Mouse (Mus musculus) liver, adult 2 months (tissue): ENCODE results near the gene Ptpn14.

Source experiments
- CTCF ChIP-seq: fragments of 200-500 bp; IDR thresholded peaks from 2 replicates; pipeline ENCODE4 v1.5.1; 2011; ENCODE audit warnings: low read depth, low read length, control low read depth
- POLR2A ChIP-seq: fragments of 200-500 bp; IDR thresholded peaks from 2 replicates; pipeline ENCODE4 v1.6.1; 2011; ENCODE audit warnings: low read length, control low read depth; ENCODE audit not compliant: insufficient read depth; ENCODE audit errors: extremely low read depth

DNA sequence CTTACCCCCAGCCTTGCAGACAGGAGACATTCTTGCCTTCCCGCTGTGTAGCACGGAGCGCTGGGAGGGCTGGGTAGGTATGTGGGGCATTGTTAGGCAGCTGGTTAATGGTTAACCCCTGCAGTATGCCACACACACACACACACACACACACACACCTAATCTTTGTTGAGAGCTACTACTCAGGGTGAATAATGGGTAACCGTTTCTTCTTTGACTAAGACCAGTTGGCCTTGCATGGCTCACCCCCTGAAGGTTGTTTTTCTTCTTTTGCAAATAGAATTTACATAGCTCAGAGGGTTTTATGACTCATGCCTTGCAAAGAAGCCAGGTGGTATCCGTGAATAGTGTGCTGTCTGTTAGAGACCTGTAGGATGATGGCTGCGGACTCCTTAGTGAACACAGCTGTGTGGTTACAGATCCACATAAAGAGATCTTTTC, 33.5 kb downstream of the Ptpn14 start:
- TF ChIP-seq POLR2A (no peak), CTCF (no peak)
